In genomic region chr11:93968005-93968847, GRCm38 (mm10) we compare ENCODE assay signal across 8 mouse cellular contexts. TPM values are rescaled to one million over a fixed set of nuclear protein-coding genes. Genes with fewer than 3 reads are reported as not detected.
DNase-seq lines count a peak whose midpoint lies in the region; ATAC-seq lines count a peak whose summit lies in the region.

Gene Gm20390 (minus strand): TSS chr11:93968293.
Gene Nme1 (minus strand): TSS chr11:93968521.

- H3K9me3 ChIP-seq in heart, embryonic 13.5 days = no peaks in the 10 kb centered on the region
- H3K9me3 ChIP-seq in liver, embryonic 12.5 days (replicated peaks) = no peaks in the 10 kb centered on the region
- H3K9me3 ChIP-seq in stomach, embryonic 15.5 days = no peaks in the 10 kb centered on the region

- peaks cover 7% of the 10 kb centered on the region; the same call in 1 of the 2 replicates for H3K4me1 ChIP-seq in brown adipose tissue, adult 24 weeks (ENCODE audit: control insufficient read depth, insufficient read depth, insufficient read length, low read length)
- H3K4me1 ChIP-seq in heart, embryonic 13.5 days = peaks cover 21% of the 10 kb centered on the region
- peaks cover 31% of the 10 kb centered on the region for H3K4me1 ChIP-seq in liver, embryonic 12.5 days
- peaks cover 10% of the 10 kb centered on the region; the same call in 1 of the 2 replicates for H3K4me1 ChIP-seq in stomach, embryonic 15.5 days

- peak within 1 kb of the TSS; percentile 89 for H3K4me2 ChIP-seq in heart, embryonic 13.5 days
- peak within 1 kb of the TSS; percentile 75 for H3K4me2 ChIP-seq in liver, embryonic 12.5 days
- H3K4me2 ChIP-seq in stomach, embryonic 15.5 days = peak within 1 kb of the TSS; percentile 78

- peak; percentile 89 for ATAC-seq in heart, embryonic 13.5 days (ENCODE audit: extremely low read depth, insufficient number of reproducible peaks, low FRiP score, low TSS enrichment)
- ATAC-seq in liver, embryonic 12.5 days = peak; percentile 95
- peak; percentile 96 for ATAC-seq in stomach, embryonic 15.5 days (ENCODE audit: insufficient read depth, low FRiP score, low read depth)

- peaks cover 31% of the 10 kb centered on the region for H3K36me3 ChIP-seq in heart, embryonic 13.5 days
- peaks cover 29% of the 10 kb centered on the region for H3K36me3 ChIP-seq in liver, embryonic 12.5 days
- peaks cover 25% of the 10 kb centered on the region for H3K36me3 ChIP-seq in stomach, embryonic 15.5 days

- under 1% methylated on average over 40 of the region's 40 CpGs for WGBS in heart, embryonic 13.5 days
- under 1% methylated on average over 40 of the region's 40 CpGs for WGBS in liver, embryonic 12.5 days (ENCODE audit: insufficient replicate concordance)
- under 1% methylated on average over 40 of the region's 40 CpGs for WGBS in stomach, embryonic 15.5 days

- H3K27ac ChIP-seq in brown adipose tissue, adult 24 weeks (replicated peaks; ENCODE audit: low read depth, low read length) = peak within 1 kb of the TSS; percentile 81
- peak within 1 kb of the TSS; percentile 80 for H3K27ac ChIP-seq in heart, embryonic 13.5 days (replicated peaks)
- H3K27ac ChIP-seq in liver, embryonic 12.5 days = peak within 1 kb of the TSS; percentile 80
- H3K27ac ChIP-seq in stomach, embryonic 15.5 days = peak within 1 kb of the TSS; percentile 51

- peak; percentile 98 for DNase-seq in CD4-positive, CD25-positive, alpha-beta regulatory T cell, adult 2 months (ENCODE audit: low read depth, low spot score)
- DNase-seq in fat pad, adult 2 months (ENCODE audit: extremely low read depth, low read depth, low spot score) = peak; percentile 89
- peak; percentile 98 for DNase-seq in kidney, postnatal 10 days
- DNase-seq in natural killer cell, adult 2 months (ENCODE audit: low spot score in 2 of 2) = peak; percentile 97 to 98

- peak within 1 kb of the TSS; percentile 88 for H3K4me3 ChIP-seq in brown adipose tissue, adult 24 weeks (ENCODE audit: insufficient read depth, low read depth, low read length)
- peak within 1 kb of the TSS; percentile 72 for H3K4me3 ChIP-seq in heart, embryonic 13.5 days
- peak within 1 kb of the TSS; percentile 75 for H3K4me3 ChIP-seq in liver, embryonic 12.5 days
- H3K4me3 ChIP-seq in stomach, embryonic 15.5 days (replicated peaks) = peak within 1 kb of the TSS; percentile 64

- H3K9ac ChIP-seq in heart, embryonic 13.5 days = peak within 1 kb of the TSS; percentile 83
- peak within 1 kb of the TSS; percentile 77 for H3K9ac ChIP-seq in liver, embryonic 12.5 days
- H3K9ac ChIP-seq in stomach, embryonic 15.5 days = peak within 1 kb of the TSS; percentile 27

- H3K27me3 ChIP-seq in heart, embryonic 13.5 days (replicated peaks) = no peaks in the 10 kb centered on the region
- no peaks in the 10 kb centered on the region for H3K27me3 ChIP-seq in liver, embryonic 12.5 days (replicated peaks)
- no peaks in the 10 kb centered on the region for H3K27me3 ChIP-seq in stomach, embryonic 15.5 days (replicated peaks)

RNA-seq across cellular contexts. Expression of gene Gm20390, which starts in this region (rescaled TPM):
- 164 and 189 TPM in 2 replicates for polyA plus RNA-seq in brown adipose tissue, adult 24 weeks (2012; ENCODE audit: insufficient read depth, insufficient read length, missing spikeins)
- 303 and 315 TPM in 2 replicates for polyA plus RNA-seq in heart, embryonic 13.5 days (2015; fragmentation: Nextera tagmentation; extraction: Ambion mirVana)
- polyA plus RNA-seq in liver, embryonic 12.5 days (2016; fragmentation: Nextera tagmentation; extraction: Ambion mirVana) = 264 and 272 TPM in 2 replicates
- polyA plus RNA-seq in stomach, embryonic 15.5 days (2015; fragmentation: Nextera tagmentation; extraction: Ambion mirVana) = 345 and 399 TPM in 2 replicates

RNA-seq across cellular contexts. Expression of gene Nme1, which starts in this region (rescaled TPM):
- polyA plus RNA-seq in brown adipose tissue, adult 24 weeks (2012; ENCODE audit: insufficient read depth, insufficient read length, missing spikeins) = 33.7 and 46.1 TPM in 2 replicates
- polyA plus RNA-seq in heart, embryonic 13.5 days (2015; fragmentation: Nextera tagmentation; extraction: Ambion mirVana) = 112 and 120 TPM in 2 replicates
- polyA plus RNA-seq in liver, embryonic 12.5 days (2016; fragmentation: Nextera tagmentation; extraction: Ambion mirVana) = 195 and 224 TPM in 2 replicates
- polyA plus RNA-seq in stomach, embryonic 15.5 days (2015; fragmentation: Nextera tagmentation; extraction: Ambion mirVana) = 147 and 174 TPM in 2 replicates

Comparison
In these comparisons a context has a peak if more than half of its experiments do, and no peak if none do; other contexts are left out.
1. Peak in every context shown above with its lines: DNase-seq, ATAC-seq, H3K4me3 ChIP-seq and H3K27ac ChIP-seq.
2. H3K9ac ChIP-seq: peak in every context shown above with its lines; median percentile 83 in heart, embryonic 13.5 days; 77 in liver, embryonic 12.5 days; 27 in stomach, embryonic 15.5 days.